Mouse (Mus musculus): ENCODE results near the gene Plpp3. TPM values are rescaled to one million over a fixed set of nuclear protein-coding genes. Genes with fewer than 3 reads are reported as not detected.

The Plpp3 gene
- polyA plus RNA-seq, 1 experiment from 2014 or later, result 58.5 TPM

- no peak overlapping the region; the same call in 1 of the 2 replicates for H3K9ac ChIP-seq (replicated peaks)
- H3K36me3 ChIP-seq, result no peaks in the 10 kb centered on the region
- H3K4me3 ChIP-seq (replicated peaks), result no peak overlapping the region
- peaks cover 50% of the 10 kb centered on the region for H3K4me1 ChIP-seq (replicated peaks)
- ATAC-seq, result peak; percentile 90
- H3K9me3 ChIP-seq, result no peaks in the 10 kb centered on the region
- no peaks in the 10 kb centered on the region for H3K27me3 ChIP-seq
- WGBS, result 5% methylated on average over 16 of the region's 16 CpGs
- H3K4me2 ChIP-seq (replicated peaks), result peak overlapping the region; percentile 39
- H3K27ac ChIP-seq, result peak overlapping the region; percentile 93
Observed at GRCm38 (mm10) chr4:105181014-105181658, 24.0 kb downstream of the Plpp3 start.

GRCm38 (mm10) chr4:105181659-105182167, 24.6 kb downstream of the Plpp3 start:
- Histone ChIP-seq H3K27ac (peak overlapping the region; percentile 93), H3K4me2 (replicated peaks) (peak overlapping the region; percentile 39), H3K9ac (replicated peaks) (peak overlapping the region; percentile 24; the same call in 1 of the 2 replicates), H3K4me1 (replicated peaks) (peaks cover 55% of the 10 kb centered on the region), H3K36me3 (no peaks in the 10 kb centered on the region), H3K9me3 (no peaks in the 10 kb centered on the region), H3K4me3 (replicated peaks) (no peak overlapping the region), H3K27me3 (no peaks in the 10 kb centered on the region)
- WGBS, result 14% methylated on average over 3 of the region's 3 CpGs
- peak; percentile 63 for ATAC-seq

GRCm38 (mm10) chr4:105182249-105182648, 25.1 kb downstream of the Plpp3 start:
- 22% methylated on average over 5 of the region's 5 CpGs for WGBS
- Histone ChIP-seq H3K4me2 (replicated peaks) (no peak overlapping the region), H3K9me3 (no peaks in the 10 kb centered on the region), H3K9ac (replicated peaks) (no peak overlapping the region), H3K4me3 (replicated peaks) (no peak overlapping the region), H3K27me3 (no peaks in the 10 kb centered on the region), H3K27ac (peak overlapping the region; percentile 93), H3K36me3 (no peaks in the 10 kb centered on the region), H3K4me1 (replicated peaks) (peaks cover 56% of the 10 kb centered on the region)
- ATAC-seq, result peak; percentile 22; the same call in 1 of the 2 replicates

GRCm38 (mm10) chr4:105184490-105184889, 27.3 kb downstream of the Plpp3 start:
- 81% methylated on average over 4 of the region's 4 CpGs for WGBS
- Histone ChIP-seq H3K9me3 (no peaks in the 10 kb centered on the region), H3K27ac (no peak overlapping the region), H3K4me2 (replicated peaks) (no peak overlapping the region), H3K4me1 (replicated peaks) (peaks cover 45% of the 10 kb centered on the region), H3K27me3 (no peaks in the 10 kb centered on the region), H3K9ac (replicated peaks) (no peak overlapping the region), H3K36me3 (no peaks in the 10 kb centered on the region), H3K4me3 (replicated peaks) (no peak overlapping the region)
- no peak for ATAC-seq

GRCm38 (mm10) chr4:105184924-105185323, 27.8 kb downstream of the Plpp3 start:
- peaks cover 40% of the 10 kb centered on the region for H3K4me1 ChIP-seq (replicated peaks)
- H3K9ac ChIP-seq (replicated peaks), result no peak overlapping the region
- no peaks in the 10 kb centered on the region for H3K27me3 ChIP-seq
- H3K27ac ChIP-seq, result no peak overlapping the region
- H3K4me3 ChIP-seq (replicated peaks), result no peak overlapping the region
- H3K9me3 ChIP-seq, result no peaks in the 10 kb centered on the region
- H3K4me2 ChIP-seq (replicated peaks), result no peak overlapping the region
- no peaks in the 10 kb centered on the region for H3K36me3 ChIP-seq
- 92% methylated on average over 6 of the region's 6 CpGs for WGBS
- ATAC-seq, result no peak

- no peak for ATAC-seq
- no peaks in the 10 kb centered on the region for H3K27me3 ChIP-seq
- no peaks in the 10 kb centered on the region for H3K36me3 ChIP-seq
- H3K27ac ChIP-seq, result no peak overlapping the region
- H3K9me3 ChIP-seq, result no peaks in the 10 kb centered on the region
- no peak overlapping the region for H3K9ac ChIP-seq (replicated peaks)
- no peak overlapping the region for H3K4me2 ChIP-seq (replicated peaks)
- no peak overlapping the region for H3K4me3 ChIP-seq (replicated peaks)
- WGBS, result 89% methylated on average over 10 of the region's 10 CpGs
- H3K4me1 ChIP-seq (replicated peaks), result peaks cover 27% of the 10 kb centered on the region
Observed at GRCm38 (mm10) chr4:105186654-105187053, 29.5 kb downstream of the Plpp3 start.

GRCm38 (mm10) chr4:105187873-105188272, 30.7 kb downstream of the Plpp3 start:
- peaks cover 21% of the 10 kb centered on the region; the same call in 1 of the 2 replicates for H3K4me1 ChIP-seq (replicated peaks)
- 92% methylated on average over 7 of the region's 7 CpGs for WGBS
- no peak overlapping the region for H3K9ac ChIP-seq (replicated peaks)
- no peaks in the 10 kb centered on the region for H3K9me3 ChIP-seq
- no peak overlapping the region for H3K4me2 ChIP-seq (replicated peaks)
- H3K27ac ChIP-seq, result no peak overlapping the region
- no peaks in the 10 kb centered on the region for H3K36me3 ChIP-seq
- no peaks in the 10 kb centered on the region for H3K27me3 ChIP-seq
- H3K4me3 ChIP-seq (replicated peaks), result no peak overlapping the region
- no peak for ATAC-seq

GRCm38 (mm10) chr4:105188801-105189200, 31.7 kb downstream of the Plpp3 start:
- H3K36me3 ChIP-seq, result no peaks in the 10 kb centered on the region
- H3K27me3 ChIP-seq, result no peaks in the 10 kb centered on the region
- no peak overlapping the region for H3K27ac ChIP-seq
- no peak overlapping the region for H3K9ac ChIP-seq (replicated peaks)
- H3K9me3 ChIP-seq, result no peaks in the 10 kb centered on the region
- peaks cover 21% of the 10 kb centered on the region; the same call in 1 of the 2 replicates for H3K4me1 ChIP-seq (replicated peaks)
- WGBS, result 86% methylated on average over 7 of the region's 7 CpGs
- H3K4me3 ChIP-seq (replicated peaks), result no peak overlapping the region
- ATAC-seq, result no peak
- H3K4me2 ChIP-seq (replicated peaks), result no peak overlapping the region

GRCm38 (mm10) chr4:105190826-105191225, 33.7 kb downstream of the Plpp3 start:
- no peak overlapping the region for H3K4me3 ChIP-seq (replicated peaks)
- no peak overlapping the region for H3K27ac ChIP-seq
- H3K9me3 ChIP-seq, result no peaks in the 10 kb centered on the region
- ATAC-seq, result no peak
- peaks cover 9% of the 10 kb centered on the region; the same call in 1 of the 2 replicates for H3K36me3 ChIP-seq
- H3K9ac ChIP-seq (replicated peaks), result no peak overlapping the region
- H3K27me3 ChIP-seq, result no peaks in the 10 kb centered on the region
- WGBS, result 69% methylated on average over 4 of the region's 4 CpGs
- no peak overlapping the region for H3K4me2 ChIP-seq (replicated peaks)
- H3K4me1 ChIP-seq (replicated peaks), result peaks cover 21% of the 10 kb centered on the region; the same call in 1 of the 2 replicates

- Histone ChIP-seq H3K4me3 (replicated peaks) (no peak overlapping the region), H3K4me1 (replicated peaks) (peaks cover 17% of the 10 kb centered on the region; the same call in 1 of the 2 replicates), H3K9ac (replicated peaks) (no peak overlapping the region), H3K27me3 (no peaks in the 10 kb centered on the region), H3K27ac (0 out of 2 replicates have a peak overlapping the region, but pooled peaks have one; percentile 17), H3K36me3 (peaks cover 9% of the 10 kb centered on the region; the same call in 1 of the 2 replicates), H3K9me3 (no peaks in the 10 kb centered on the region), H3K4me2 (replicated peaks) (no peak overlapping the region)
- 85% methylated on average over 5 of the region's 5 CpGs for WGBS
- no peak for ATAC-seq
Observed at GRCm38 (mm10) chr4:105191550-105191949, 34.4 kb downstream of the Plpp3 start.

GRCm38 (mm10) chr4:105192665-105193064, 35.5 kb downstream of the Plpp3 start:
- WGBS, result 50% methylated on average over 5 of the region's 5 CpGs
- H3K36me3 ChIP-seq, result peaks cover 16% of the 10 kb centered on the region
- H3K27me3 ChIP-seq, result no peaks in the 10 kb centered on the region
- H3K4me2 ChIP-seq (replicated peaks), result no peak overlapping the region
- H3K9ac ChIP-seq (replicated peaks), result no peak overlapping the region
- H3K27ac ChIP-seq, result no peak overlapping the region
- H3K9me3 ChIP-seq, result no peaks in the 10 kb centered on the region
- no peak for ATAC-seq
- H3K4me1 ChIP-seq (replicated peaks), result peaks cover 14% of the 10 kb centered on the region; the same call in 1 of the 2 replicates
- no peak overlapping the region for H3K4me3 ChIP-seq (replicated peaks)

- Histone ChIP-seq H3K4me1 (replicated peaks) (peaks cover 13% of the 10 kb centered on the region; the same call in 1 of the 2 replicates), H3K27me3 (no peaks in the 10 kb centered on the region), H3K9me3 (no peaks in the 10 kb centered on the region), H3K9ac (replicated peaks) (no peak overlapping the region), H3K36me3 (peaks cover 22% of the 10 kb centered on the region), H3K4me3 (replicated peaks) (no peak overlapping the region), H3K27ac (no peak overlapping the region), H3K4me2 (replicated peaks) (no peak overlapping the region)
- WGBS, result 87% methylated on average over 9 of the region's 9 CpGs
- ATAC-seq, result no peak
Observed at GRCm38 (mm10) chr4:105195256-105195655, 38.1 kb downstream of the Plpp3 start.
